Mouse (Mus musculus): ENCODE results near the gene Ufc1.

GRCm38 (mm10) chr1:171245353-171245752, 49.5 kb downstream of the Ufc1 start:
- TF ChIP-seq GATA1 (IDR thresholded peaks at IDR 0.05; ENCODE audit: borderline replicate concordance, low read length) = no peak
- no peak for TF ChIP-seq FLI1 (IDR thresholded peaks at IDR 0.05; ENCODE audit: low read length)

All from megakaryocyte, embryonic 14.5 days (primary cell).